Mouse (Mus musculus) liver, adult 2 months (tissue): Measurements from ENCODE around the gene Kpna4.

Source experiments
- CTCF ChIP-seq: fragments of 200-500 bp; IDR thresholded peaks from 2 replicates; pipeline ENCODE4 v1.5.1; 2011; ENCODE audit warnings: low read depth, low read length, control low read depth
- POLR2A ChIP-seq: fragments of 200-500 bp; IDR thresholded peaks from 2 replicates; pipeline ENCODE4 v1.6.1; 2011; ENCODE audit warnings: low read length, control low read depth; ENCODE audit not compliant: insufficient read depth; ENCODE audit errors: extremely low read depth

GRCm38 (mm10) chr3:69114760-69115159 is 12.2 kb downstream of the Kpna4 start:
- TF ChIP-seq CTCF, result no peak
- no peak for TF ChIP-seq POLR2A
